Mouse (Mus musculus) right cerebral cortex, postnatal 36 days (tissue): ENCODE measurements around the gene 7530416G11Rik.

Source experiments
- DNase-seq, 2 experiments: peaks; one replicate each; pipeline ENCODE4 v3.0.0; 2022; ENCODE audit warnings: low spot score in 2 of 2, mixed read lengths in 1 of 2

7530416G11Rik gene

DNA sequence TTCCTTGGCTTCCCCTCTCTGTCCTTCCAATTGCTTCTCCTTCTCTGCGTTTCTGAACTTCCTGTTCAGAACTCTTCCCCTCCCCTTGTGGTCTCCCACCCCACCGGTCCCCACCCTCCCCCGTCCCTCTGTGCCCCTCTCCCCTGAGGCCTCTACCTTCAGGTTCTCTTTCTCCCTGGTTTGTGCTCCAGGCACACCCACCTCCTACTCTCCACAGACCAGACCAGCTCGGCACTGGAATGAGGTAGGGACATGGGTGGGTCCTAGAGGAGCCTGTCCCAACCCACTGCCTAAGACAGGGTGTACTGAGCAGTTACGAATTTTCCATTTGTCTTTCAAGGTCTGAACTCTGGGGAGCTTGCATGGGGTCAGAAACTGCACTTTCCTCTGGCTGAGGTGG is 23.1 kb downstream of the 7530416G11Rik start:
- DNase-seq, result no peak

DNA sequence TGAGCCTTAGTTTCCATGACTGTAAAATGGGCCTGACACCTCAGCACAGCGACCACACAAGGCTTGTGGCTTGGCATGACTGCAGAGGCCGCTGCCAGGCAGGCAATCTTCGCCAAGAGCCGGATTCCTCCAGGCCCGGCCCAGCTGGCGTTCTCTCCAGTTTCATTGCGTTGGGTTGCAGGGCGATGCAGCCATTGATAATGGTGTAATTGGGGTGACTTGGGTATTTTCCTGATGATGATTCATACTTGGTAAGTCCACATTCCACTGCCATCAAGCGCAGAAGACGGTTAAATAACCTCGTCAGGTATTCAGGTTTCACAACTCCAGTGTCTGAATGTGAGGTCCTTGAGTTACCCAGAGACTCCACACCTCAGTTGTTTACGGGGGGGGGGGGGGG is 23.7 kb downstream of the 7530416G11Rik start:
- no peak for DNase-seq

DNA sequence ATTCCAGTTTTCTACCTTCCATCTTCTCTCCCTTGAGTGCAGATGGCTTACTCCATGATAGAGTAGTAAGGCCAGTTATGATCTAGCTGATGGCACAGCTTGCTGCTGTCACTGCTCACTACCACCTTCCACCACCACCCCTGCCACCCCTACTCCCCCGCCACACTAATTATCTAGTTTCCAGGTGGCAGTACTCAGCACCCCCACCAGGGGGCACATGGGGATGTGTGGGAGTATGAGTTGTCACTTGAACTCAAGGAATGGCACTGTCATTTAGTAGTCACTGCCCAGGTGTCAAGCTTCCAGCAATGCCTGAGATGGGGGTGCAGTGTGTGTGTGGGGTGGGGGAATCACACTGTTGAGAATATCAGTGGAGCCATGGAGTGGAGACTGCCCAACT is 25.4 kb downstream of the 7530416G11Rik start:
- no peak for DNase-seq

DNA sequence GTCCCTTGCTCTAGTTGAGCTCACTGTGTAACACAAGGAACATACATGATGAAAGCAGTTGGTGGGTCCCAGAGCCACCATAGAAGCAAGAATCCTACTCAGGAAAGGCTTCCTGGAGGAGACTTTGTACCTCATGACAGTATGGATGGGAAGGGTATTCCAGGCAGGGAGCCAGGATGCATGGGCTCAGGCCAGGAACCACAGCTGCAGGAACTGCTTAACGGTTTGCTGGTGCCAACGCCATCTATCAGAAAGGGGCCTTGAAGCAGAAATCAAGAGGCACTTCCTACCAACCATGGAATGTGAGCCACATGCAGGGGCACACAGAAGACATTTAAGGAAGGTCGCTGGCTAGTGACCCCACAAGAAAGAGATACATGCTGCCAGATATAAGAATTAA is 28.3 kb downstream of the 7530416G11Rik start:
- no peak for DNase-seq

DNA sequence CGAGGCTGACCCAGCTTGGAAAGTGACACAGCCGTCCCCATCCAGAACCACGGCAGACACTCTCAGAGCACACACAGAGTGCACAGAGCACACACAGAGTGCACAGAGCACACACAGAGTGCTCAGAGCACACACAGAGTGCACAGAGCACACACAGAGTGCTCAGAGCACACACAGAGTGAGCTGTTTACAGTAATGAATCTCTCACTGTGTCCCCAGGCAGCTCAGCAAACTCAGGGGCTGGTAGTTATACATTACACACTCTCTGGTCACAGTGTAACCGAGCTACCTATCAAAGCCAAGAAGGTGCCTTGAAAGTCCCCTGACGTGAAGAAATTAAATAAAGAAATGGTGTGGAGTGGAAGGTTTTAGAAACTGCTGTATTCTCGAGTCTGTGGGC is 33.6 kb downstream of the 7530416G11Rik start:
- DNase-seq, result no peak

DNA sequence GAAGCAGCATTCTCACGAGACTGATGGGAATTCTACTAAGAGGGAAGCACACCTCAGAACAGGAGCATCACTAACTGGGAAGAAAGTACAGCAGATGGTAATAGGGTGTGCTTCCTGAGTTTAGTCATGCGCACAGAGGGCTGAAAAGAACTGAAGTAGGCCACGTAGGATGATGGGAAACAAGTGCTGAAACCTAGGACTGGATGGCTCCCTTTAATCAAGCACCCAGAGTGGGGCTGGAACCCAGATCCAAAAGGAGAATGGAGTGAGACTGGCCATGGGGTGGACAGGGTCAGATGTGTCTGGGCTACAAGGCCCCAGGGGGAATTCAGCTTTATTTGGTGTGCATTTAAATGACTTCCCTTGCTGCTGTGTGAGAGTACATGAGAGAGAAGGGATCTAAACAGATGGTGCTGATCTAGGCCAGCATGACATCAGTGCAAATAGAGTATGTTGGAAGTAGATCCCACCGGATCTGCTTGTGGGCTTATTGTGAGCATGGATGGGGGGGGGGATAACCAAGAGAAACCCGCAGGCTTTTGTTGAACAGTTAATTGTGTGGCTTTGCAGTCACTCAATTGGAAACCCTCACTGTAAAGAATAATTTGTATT is 36.5 kb downstream of the 7530416G11Rik start:
- no peak for DNase-seq

DNA sequence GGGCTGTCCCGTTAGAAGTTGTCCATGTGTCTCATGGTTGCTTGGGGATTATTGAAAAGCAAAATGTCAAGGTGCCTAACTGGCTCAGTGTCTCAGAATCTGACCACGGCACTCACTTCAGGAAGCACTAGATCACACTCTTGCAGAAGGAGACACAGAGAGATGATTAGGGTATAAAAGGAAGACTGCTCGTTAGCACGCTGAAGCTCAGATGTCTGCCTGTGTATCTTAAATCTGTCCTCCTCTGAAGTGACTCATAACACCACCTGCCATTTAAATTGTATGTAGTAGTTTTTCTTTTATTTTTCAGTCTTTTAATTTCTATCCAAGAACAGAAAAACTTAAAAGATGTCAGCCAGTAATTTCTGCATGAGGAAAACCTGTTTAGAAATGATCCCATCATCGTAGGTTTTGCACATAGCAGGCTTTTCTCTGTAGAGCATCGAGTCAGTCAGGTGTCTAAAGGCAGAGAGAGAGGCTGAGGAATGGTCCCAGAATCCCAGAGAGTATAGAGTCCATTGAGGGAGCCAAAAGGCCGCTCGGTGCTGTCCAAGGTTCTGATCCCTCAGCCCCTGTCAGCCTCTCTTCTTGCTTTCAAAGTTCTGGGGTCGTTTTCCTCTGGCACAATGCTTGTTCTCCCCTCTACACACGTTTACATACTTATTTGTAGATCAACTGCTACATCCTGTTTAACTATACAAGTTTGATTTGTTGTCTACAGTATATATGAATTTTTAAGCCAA is 38.0 kb downstream of the 7530416G11Rik start:
- no peak for DNase-seq

DNA sequence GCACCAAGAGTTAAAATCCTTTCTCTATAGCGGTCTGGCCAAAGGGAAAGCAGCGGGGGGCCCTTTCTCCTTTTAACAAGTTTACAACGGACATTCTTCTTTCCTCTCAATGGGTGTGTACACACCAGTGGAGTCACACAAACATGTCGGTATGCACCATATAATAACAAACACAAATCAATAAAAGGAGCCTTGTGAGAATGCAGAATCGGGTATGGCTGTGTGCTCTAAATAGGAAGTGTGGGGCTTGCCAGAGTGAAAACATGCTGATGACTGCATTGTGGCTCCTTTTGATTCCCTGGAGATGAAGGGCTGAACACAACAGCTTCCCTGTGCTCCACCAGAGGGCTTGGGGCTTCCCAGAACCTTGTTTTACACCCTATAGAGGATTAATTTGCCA is 38.8 kb downstream of the 7530416G11Rik start:
- DNase-seq, result no peak

DNA sequence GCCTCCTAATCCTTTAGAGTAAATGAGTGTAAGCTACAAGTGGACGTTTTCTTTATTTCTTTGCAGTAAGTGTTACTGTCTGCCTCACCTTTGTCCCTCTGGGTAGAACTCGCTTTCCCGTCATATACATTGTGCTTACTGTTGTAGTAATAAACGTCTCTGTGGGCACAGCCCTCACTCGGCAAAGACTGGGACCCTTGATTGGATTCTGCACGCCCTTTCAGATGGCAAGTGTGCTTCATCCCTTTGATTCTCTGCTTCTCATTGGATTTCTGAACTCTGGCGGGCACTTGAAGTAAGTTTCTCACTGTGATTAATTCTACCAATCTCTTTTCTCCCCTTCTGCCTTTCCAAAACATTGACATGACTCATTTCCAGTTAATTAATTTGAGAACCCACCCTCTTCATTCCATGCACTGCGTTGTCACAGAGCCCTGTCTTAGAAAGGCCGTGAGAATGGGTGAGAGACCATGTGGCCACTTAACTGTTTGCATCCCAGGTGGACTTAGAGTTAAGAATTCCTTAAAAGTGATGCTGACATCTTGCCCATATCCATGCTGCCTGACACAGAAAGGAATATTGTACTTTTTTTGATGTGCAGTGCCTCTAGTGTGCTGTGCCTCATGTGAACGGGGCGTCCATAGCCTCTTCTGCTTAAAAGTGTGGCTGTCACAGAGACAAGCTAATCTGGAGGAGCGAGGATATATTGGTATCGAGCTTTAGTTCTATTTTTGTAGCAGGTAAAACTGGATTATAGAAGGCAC is 39.8 kb downstream of the 7530416G11Rik start:
- DNase-seq, result no peak

DNA sequence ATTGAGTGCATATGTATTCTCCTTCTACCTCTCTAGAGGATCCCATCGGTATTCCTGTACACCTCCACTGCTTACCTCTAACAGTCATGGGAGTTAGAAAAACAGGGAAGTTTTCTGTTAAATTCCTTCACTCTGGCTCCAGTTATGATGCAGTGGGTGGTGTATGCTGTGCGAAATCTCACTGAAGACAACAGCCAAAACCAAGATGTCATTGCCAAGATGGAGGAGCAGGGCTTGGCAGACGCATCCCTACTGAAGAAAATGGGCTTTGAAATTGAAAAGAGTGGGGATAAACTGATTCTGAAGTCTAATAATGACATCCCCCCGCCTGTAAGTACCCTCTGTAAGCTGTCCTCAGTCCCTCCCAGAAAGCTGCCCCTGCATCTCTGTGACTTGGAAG is 40.9 kb downstream of the 7530416G11Rik start:
- DNase-seq, result peak in 1 of 2 experiments; percentile 45

DNA sequence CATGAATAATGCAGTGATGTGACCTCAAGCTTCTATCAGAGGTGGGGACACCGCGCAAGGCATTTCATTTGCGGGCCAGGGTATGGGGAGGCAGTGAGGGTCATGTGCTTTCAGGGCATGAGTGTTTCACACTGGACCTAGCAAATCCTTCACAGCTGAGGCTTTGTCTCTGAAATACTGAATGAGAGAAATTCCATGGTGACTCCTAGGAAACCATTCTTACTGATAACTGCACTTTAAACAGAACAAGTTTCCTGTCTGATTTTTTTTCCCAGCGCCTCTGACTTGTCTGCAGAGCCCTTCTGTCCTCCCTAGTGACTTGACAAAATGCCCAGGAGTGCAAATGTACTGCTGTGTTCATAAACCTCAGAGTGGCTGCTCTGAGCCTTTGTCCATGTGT is 41.5 kb downstream of the 7530416G11Rik start:
- DNase-seq, result no peak

DNA sequence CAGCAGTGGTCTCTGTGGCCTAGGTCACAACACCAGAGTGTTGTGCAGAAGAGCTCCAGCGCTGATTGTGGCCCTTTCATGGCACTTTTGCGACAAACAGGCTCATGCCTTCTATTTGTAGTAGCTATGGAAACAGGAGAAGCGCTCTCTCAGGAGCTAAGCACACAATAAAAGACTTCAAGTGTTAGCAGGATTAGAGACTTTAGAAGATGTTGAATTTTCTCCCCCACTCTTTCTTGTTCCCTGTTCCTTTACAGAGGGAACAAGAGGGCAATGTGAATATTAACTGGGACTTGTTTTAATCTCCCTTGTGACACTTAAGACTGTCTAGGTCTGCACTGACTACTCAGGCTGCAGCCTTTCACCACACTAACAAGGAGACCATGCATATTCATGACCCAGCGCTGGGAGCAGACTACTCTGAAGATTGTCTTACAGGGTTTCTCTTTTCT is 44.4 kb downstream of the 7530416G11Rik start:
- DNase-seq, result no peak

DNA sequence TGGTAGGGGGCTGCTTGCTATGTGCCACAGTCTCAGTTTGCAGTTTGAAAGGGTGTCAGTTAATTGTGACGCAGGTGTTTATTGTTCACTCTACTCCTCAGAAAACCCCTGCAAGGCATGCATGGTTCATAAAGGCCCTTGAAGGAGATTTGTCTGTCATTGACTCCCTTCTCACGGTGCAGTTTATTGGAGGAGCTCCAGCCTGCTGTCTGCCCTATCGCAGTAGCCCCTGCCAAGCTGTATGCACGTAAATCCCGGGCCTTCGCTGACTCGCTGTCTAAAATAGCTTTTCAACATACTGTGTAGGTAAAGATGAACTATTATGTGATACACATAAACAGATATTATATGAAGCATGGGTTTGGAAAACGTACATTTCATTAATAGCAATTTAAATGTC is 45.2 kb downstream of the 7530416G11Rik start:
- DNase-seq, result no peak

DNA sequence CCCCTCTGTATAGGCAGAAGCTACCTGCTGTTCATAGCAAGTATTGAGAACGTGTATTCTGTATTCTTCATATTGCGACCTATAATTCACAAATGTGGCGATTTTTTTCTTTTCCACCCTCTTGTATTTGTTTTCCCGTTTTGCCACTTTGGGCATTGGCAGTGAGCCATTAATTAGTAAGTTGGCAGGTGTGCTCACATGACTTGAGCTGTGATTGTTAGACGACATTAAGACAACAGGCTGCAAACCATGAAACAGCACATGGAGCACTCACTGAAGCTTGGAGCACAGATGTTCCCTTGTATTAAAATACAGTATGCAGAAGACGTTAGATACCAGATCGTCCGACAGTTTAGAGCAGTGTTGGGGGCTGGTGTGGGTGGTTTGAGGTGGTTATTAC is 46.1 kb downstream of the 7530416G11Rik start:
- no peak for DNase-seq

DNA sequence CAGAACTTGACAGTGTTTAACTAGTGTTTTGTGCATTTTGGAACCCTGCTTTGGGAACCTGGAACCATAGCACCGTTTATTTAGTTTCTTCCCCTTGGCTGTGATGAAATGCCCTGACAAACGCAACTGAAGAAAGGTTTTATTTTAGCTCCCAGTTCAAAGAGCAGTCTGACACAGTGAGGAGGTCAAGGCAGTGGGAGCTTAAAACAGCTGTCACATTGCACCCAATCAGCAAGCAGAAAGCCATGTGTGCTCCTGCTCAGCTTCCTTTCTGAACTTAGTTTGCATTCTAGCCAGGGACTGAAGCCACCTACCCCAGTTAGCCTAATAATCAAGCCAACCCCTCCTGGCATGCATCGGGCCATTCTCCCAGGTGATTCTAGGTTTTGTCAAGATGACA is 56.4 kb downstream of the 7530416G11Rik start:
- DNase-seq, result no peak
